Mouse (Mus musculus) stomach, embryonic 16.5 days (tissue): ENCODE results near the gene Ubxn2a. TPM values are rescaled to one million over a fixed set of nuclear protein-coding genes. Genes with fewer than 3 reads are reported as not detected.

Experiments used
- ATAC-seq: fragments of 200-750 bp; cut with Nextera tagmentation; 2 replicates; pipeline ENCODE4 v1.8.0; 2017; ENCODE audit warnings: moderate number of reproducible peaks, moderate TSS enrichment; ENCODE audit not compliant: insufficient read depth, low FRiP score
- H3K27ac ChIP-seq: fragments of 300-500 bp; sonication (generic); 2 replicates; pipeline ENCODE4 v1.5.1; 2014; ENCODE audit warnings: low read length
- H3K27me3 ChIP-seq: fragments of 300-500 bp; sonication (generic); 2 replicates; pipeline ENCODE4 v1.6.1; 2014; ENCODE audit warnings: low read length, control low read depth, mixed read lengths; ENCODE audit not compliant: control insufficient read depth, insufficient read depth
- H3K36me3 ChIP-seq: fragments of 300-500 bp; sonication (generic); 2 replicates; pipeline ENCODE4 v1.6.1; 2014; ENCODE audit warnings: low read length; ENCODE audit not compliant: control insufficient read depth, insufficient read depth
- H3K4me1 ChIP-seq: fragments of 300-500 bp; sonication (generic); 2 replicates; pipeline ENCODE4 v1.6.1; 2014; ENCODE audit warnings: low read length, control low read depth, mixed read lengths; ENCODE audit not compliant: control insufficient read depth, insufficient read depth
- H3K4me2 ChIP-seq: fragments of 300-500 bp; sonication (generic); 2 replicates; pipeline ENCODE4 v1.6.1; 2014; ENCODE audit warnings: low read depth, low read length, mixed read lengths
- H3K4me3 ChIP-seq: fragments of 300-500 bp; sonication (generic); replicated peaks from 2 replicates; pipeline ENCODE4 v1.5.1; 2014; ENCODE audit warnings: mild to moderate bottlenecking, low read length
- H3K9ac ChIP-seq: fragments of 300-500 bp; sonication (generic); 2 replicates; pipeline ENCODE4 v1.6.1; 2014; ENCODE audit warnings: low read length
- H3K9me3 ChIP-seq: fragments of 300-500 bp; sonication (generic); replicated peaks from 2 replicates; pipeline ENCODE4 v1.6.1; 2016; ENCODE audit warnings: low read length, control low read depth; ENCODE audit not compliant: control insufficient read depth
- WGBS: fragments of 180-500 bp; shearing (Covaris S2); extraction: QIAGEN DNeasy Blood & Tissue Kit; methylation state at CpG from one replicate; pipeline ENCODE4 v1.1.7; 2014; 5-methylcytosine and 5-hydroxymethylcytosine counted together
- polyA plus RNA-seq: library from polyadenylated mRNA; unstranded; fragments of >200 nt; fragmentation: Nextera tagmentation; extraction: Ambion mirVana; gene quantifications from 2 replicates; pipeline ENCODE4 v1.2.1, GENCODE M21; 2015

The Ubxn2a gene
- polyA plus RNA-seq, 1 experiment from 2014 or later: 26.1 TPM

DNA sequence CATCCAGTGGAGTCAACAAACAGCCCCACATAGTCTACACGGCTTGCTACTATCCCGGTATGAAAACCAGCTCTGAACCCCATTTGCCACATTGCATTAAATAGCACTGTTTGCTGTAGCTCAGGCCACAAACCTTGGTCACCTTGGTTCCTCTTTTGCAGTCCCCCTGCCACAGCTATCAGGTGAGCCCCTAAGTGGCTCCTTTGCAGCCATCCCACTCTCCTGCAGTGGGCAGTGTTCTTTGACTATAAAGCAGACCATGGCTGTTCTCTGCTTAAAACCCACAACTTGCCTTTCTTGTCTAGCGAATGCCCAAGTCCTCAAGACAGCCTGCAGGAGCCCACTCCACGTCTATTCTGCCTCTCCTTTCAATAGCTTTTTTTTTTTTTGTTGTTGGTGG is 35.2 kb downstream of the Ubxn2a start:
- H3K27ac ChIP-seq: no peak overlapping the region
- no peak overlapping the region for H3K4me2 ChIP-seq
- H3K27me3 ChIP-seq: 0 out of 2 replicates have a peak, but pooled peaks cover 2% of the 10 kb centered on the region
- H3K4me1 ChIP-seq: peaks cover 6% of the 10 kb centered on the region
- no peaks in the 10 kb centered on the region for H3K36me3 ChIP-seq
- 53% methylated on average over 4 of the region's 4 CpGs for WGBS
- no peak overlapping the region for H3K9ac ChIP-seq
- H3K4me3 ChIP-seq: no peak overlapping the region
- no peaks in the 10 kb centered on the region for H3K9me3 ChIP-seq
- no peak for ATAC-seq

DNA sequence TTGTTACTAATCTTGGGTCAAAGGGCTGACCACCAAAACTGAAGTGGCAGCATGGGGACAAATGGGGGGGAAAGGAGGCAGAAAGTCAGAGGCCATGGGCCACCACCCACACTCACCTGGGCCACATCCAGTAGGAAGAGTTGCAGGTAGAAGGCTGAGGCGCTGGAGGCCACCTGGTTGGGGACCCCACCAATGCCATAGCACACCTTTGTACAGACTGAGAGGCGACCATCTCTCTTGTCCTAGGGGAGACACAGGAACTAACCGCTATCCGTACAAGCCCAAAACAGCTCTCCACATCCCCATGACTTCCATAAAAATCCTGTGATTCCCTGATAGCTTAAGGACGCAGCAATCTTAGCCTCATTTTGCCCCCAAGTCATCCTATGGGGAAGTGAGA is 36.2 kb downstream of the Ubxn2a start:
- no peak overlapping the region for H3K27ac ChIP-seq
- 87% methylated on average over 5 of the region's 5 CpGs for WGBS
- H3K4me2 ChIP-seq: no peak overlapping the region
- peaks cover 6% of the 10 kb centered on the region for H3K4me1 ChIP-seq
- H3K4me3 ChIP-seq: no peak overlapping the region
- no peaks in the 10 kb centered on the region for H3K36me3 ChIP-seq
- 0 out of 2 replicates have a peak, but pooled peaks cover 2% of the 10 kb centered on the region for H3K27me3 ChIP-seq
- no peak for ATAC-seq
- H3K9me3 ChIP-seq: no peaks in the 10 kb centered on the region
- H3K9ac ChIP-seq: no peak overlapping the region

DNA sequence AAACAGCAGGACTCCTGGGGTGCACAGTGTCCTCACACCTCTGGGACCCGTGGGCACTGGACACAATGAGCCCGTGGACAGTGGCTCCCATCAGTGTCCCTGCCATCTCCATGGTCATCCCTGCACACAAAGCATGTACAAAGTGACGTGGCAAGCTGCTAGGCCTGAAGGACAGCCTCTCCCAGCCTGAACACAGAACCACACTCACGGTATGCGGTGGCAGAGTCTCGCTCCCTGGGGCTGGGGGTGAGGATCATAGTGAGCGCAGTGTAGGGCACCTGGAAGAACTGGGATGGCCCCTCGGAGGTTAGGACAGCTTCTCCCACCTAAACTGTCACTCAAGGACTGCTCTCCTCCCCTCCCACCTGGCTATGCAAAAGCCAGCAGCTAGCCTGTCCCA is 38.6 kb downstream of the Ubxn2a start:
- H3K27ac ChIP-seq: no peak overlapping the region
- H3K36me3 ChIP-seq: no peaks in the 10 kb centered on the region
- peaks cover 6% of the 10 kb centered on the region for H3K4me1 ChIP-seq
- H3K27me3 ChIP-seq: 0 out of 2 replicates have a peak, but pooled peaks cover 2% of the 10 kb centered on the region
- no peaks in the 10 kb centered on the region for H3K9me3 ChIP-seq
- H3K9ac ChIP-seq: 0 out of 2 replicates have a peak overlapping the region, but pooled peaks have one; percentile 26
- no peak for ATAC-seq
- no peak overlapping the region for H3K4me3 ChIP-seq
- WGBS: 76% methylated on average over 8 of the region's 8 CpGs
- H3K4me2 ChIP-seq: no peak overlapping the region

DNA sequence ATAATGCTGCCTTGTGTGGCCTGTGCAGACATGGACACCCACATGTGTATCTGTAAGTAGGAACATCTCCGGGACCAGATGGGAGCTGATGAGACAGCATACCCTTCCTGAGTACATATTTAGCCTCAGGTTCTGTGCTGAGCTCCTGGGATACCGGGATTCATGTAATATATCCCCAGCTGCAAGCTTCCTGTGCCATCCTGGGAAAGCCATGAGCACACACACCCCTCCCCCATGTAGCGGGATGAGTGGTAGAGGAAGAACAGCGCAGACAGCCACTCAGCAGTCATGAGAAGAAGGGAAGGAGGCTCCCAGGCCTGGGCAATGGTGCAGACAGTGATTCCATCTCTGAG is 43.2 kb downstream of the Ubxn2a start:
- 0 out of 2 replicates have a peak, but pooled peaks cover 7% of the 10 kb centered on the region for H3K4me1 ChIP-seq
- H3K36me3 ChIP-seq: no peaks in the 10 kb centered on the region
- no peak overlapping the region for H3K4me3 ChIP-seq
- 67% methylated on average over 4 of the region's 4 CpGs for WGBS
- H3K9me3 ChIP-seq: no peaks in the 10 kb centered on the region
- H3K4me2 ChIP-seq: no peak overlapping the region
- no peak overlapping the region for H3K9ac ChIP-seq
- ATAC-seq: no peak
- H3K27me3 ChIP-seq: no peaks in the 10 kb centered on the region
- H3K27ac ChIP-seq: no peak overlapping the region

DNA sequence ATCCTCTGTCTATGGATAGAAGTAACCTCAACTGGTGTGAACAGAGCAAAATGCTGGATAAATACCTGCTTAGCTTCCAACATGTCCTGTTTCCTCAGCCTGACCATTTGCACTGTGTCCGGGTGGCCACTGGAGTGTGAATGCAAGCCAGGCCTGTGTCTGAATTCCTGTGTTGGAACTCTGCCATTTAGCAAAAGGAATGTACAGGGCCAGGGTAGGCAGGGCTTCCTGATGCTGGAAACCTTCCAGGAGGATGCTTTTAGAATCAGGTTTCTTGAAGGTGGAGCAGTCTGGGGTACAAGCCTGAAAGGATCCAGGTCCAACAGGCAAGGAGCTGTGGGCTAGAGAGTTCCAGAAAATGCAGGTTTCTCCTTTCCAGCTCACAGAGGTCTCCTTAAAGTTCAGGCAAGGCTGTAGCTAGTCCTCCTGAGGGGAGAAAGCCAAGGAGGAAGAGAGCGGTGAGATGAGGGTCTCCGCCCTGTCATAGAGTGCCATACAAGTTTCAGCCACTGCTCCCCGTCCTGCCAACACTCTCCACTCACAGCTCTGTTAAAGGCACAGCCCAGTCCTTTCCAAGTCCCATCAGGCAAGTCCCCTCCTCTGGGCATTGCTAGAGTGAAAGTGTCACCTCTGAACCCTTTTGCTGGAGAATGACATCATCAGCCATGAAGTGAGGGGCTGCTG is 43.7 kb downstream of the Ubxn2a start:
- 54% methylated on average over 4 of the region's 4 CpGs for WGBS
- ATAC-seq: no peak
- Histone ChIP-seq H3K4me2 (no peak overlapping the region), H3K9ac (no peak overlapping the region), H3K36me3 (no peaks in the 10 kb centered on the region), H3K27me3 (no peaks in the 10 kb centered on the region), H3K9me3 (no peaks in the 10 kb centered on the region), H3K27ac (no peak overlapping the region), H3K4me3 (no peak overlapping the region), H3K4me1 (0 out of 2 replicates have a peak, but pooled peaks cover 7% of the 10 kb centered on the region)

DNA sequence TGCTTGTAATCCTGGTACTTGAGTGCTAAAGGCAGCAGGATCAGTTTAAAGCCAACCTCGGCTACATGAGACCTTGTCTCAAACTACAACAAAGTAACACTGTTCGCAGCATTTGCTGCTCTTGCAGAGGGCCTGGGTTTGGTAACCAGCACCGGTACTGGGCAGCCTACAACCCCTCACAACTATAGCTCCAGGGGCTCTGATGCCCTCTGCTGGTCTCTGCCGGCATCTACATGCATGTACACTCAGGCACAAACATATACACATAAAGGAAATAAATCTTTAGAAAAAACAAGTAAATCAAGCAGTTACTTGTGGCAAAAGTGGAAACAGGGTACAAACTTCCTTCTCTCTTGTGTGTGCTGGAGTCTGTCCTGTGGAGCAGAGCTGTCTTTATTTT is 44.8 kb downstream of the Ubxn2a start:
- ATAC-seq: no peak
- H3K36me3 ChIP-seq: no peaks in the 10 kb centered on the region
- no peaks in the 10 kb centered on the region for H3K27me3 ChIP-seq
- H3K9ac ChIP-seq: no peak overlapping the region
- H3K4me2 ChIP-seq: no peak overlapping the region
- no peak overlapping the region for H3K4me3 ChIP-seq
- 0 out of 2 replicates have a peak, but pooled peaks cover 7% of the 10 kb centered on the region for H3K4me1 ChIP-seq
- no peak overlapping the region for H3K27ac ChIP-seq
- H3K9me3 ChIP-seq: no peaks in the 10 kb centered on the region
- WGBS: 93% methylated on average over 4 of the region's 4 CpGs

DNA sequence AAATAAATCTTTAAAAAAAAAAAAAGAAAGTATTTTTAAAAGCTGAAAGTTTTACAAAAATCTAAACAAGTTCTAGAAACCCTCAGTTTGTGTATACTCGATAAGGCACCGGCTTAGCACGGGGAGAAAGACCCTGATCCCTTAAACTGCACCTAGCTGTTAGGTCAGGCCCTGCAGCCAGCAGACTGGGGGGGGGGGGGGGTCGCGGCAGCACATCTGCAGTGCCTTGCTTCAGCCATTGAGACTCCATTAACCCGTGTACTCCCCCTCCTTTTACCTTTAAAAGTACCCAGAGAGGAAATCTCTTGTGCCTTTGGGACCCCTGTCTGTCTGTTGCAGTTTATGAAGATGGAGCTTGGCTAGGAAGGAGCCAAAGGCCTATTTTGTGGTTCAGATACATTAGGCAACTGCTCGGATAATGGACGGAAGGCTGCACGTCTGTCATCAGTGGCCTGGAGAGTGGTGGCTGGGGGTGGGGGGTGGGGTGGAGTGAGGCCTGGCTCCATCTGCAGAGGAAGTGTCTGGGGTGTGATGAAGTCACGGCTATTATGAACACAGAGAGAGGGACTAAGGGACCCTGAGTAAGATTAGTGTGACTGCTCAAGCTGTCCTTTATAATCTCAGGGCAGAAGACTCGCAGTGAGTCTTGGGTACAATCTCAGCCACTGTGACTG is 48.1 kb downstream of the Ubxn2a start:
- 42% methylated on average over 11 of the region's 11 CpGs for WGBS

DNA sequence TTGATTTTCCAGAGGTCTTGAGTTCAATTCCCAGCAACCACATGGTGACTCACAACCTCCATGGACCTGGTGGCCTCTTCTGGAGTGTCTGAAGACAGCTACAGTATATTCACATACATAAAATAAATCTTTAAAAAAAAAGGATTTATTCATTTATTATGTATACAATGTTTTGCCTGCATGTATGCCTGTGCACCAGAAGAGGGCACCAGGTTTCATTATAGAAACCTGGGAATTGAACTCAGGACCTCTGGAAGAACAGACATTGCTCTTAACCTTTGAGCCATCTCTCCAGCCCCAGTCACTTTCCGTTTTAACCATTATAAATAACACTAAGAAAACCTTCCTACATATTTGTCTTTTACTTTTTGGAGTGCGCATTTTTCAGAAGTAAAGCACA is 50.7 kb downstream of the Ubxn2a start:
- H3K27me3 ChIP-seq: no peaks in the 10 kb centered on the region
- no peak overlapping the region for H3K27ac ChIP-seq
- no peak overlapping the region for H3K9ac ChIP-seq
- no peak overlapping the region for H3K4me3 ChIP-seq
- no peaks in the 10 kb centered on the region for H3K9me3 ChIP-seq
- H3K4me1 ChIP-seq: no peaks in the 10 kb centered on the region
- 0 out of 2 replicates have a peak, but pooled peaks cover 3% of the 10 kb centered on the region for H3K36me3 ChIP-seq
- no peak for ATAC-seq
- no peak overlapping the region for H3K4me2 ChIP-seq
- WGBS: 91% methylated on average over 2 of the region's 2 CpGs

More for the DNA sequence above, 48.1 kb downstream of the Ubxn2a start:
- no peaks in the 10 kb centered on the region for H3K9me3 ChIP-seq
- H3K27ac ChIP-seq: no peak overlapping the region
- H3K4me1 ChIP-seq: 0 out of 2 replicates have a peak, but pooled peaks cover 7% of the 10 kb centered on the region
- no peak overlapping the region for H3K9ac ChIP-seq
- H3K27me3 ChIP-seq: no peaks in the 10 kb centered on the region
- H3K4me2 ChIP-seq: no peak overlapping the region
- H3K4me3 ChIP-seq: no peak overlapping the region
- ATAC-seq: no peak
- H3K36me3 ChIP-seq: 0 out of 2 replicates have a peak, but pooled peaks cover 3% of the 10 kb centered on the region

DNA sequence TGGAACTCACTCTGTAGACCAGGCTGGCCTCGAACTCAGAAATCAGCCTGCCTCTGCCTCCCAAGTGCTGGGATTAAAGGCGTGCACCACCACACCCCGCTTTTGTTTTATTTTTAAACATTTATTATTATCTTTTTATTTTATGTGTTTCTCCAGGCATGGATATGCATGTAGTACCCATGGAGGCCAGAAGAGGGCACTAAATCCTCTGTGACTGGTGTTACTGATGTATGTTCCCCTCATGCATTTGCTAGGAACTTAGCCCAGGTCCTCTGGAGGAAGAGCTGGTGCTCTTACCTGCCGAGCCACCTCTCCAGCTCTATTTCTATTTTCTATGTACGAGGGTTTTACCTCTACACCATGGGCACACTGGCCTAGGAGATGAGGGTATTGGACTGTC is 51.3 kb downstream of the Ubxn2a start:
- Histone ChIP-seq H3K9me3 (no peaks in the 10 kb centered on the region), H3K9ac (no peak overlapping the region), H3K4me1 (no peaks in the 10 kb centered on the region), H3K4me3 (no peak overlapping the region), H3K27ac (no peak overlapping the region), H3K36me3 (0 out of 2 replicates have a peak, but pooled peaks cover 3% of the 10 kb centered on the region), H3K27me3 (no peaks in the 10 kb centered on the region), H3K4me2 (no peak overlapping the region)
- no peak for ATAC-seq
- WGBS: 94% methylated on average over 5 of the region's 5 CpGs
